Mouse (Mus musculus): ENCODE measurements at regions not wholly inside any gene's neighbourhood (a gene's known extent, or its start where the extent isn't known, plus 50 kb on each side); places are given as distances from the start of the nearest gene placed in this dataset.

DNA sequence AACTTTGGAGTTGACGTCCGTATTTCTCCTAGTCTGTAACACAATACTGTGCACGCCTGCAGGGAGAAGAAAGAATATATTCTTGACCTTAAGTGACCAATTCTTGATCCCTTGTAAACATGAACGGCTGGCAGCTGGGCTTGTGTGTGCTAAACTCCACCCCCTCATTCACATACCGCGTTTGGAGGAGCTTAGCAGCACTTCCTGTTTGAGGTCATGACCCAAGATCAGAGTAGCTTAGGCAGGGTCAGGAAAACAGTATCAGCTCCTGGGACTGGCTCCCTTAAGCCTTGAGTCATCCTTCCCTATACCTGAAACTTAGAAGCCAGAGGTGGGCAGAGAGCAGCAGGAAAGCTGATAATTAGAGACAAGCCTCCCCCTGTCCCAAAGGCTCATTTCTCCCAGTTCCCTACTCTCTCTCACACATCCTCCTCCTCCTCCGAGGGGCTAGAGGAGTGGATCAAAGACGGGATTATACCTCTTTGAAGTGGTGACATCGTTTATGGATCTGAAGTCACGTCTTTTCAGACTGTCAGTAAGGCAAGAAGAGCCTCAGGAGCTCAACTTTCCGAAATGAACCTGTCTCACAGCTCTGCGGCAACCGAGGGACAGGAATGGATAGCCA is 127.3 kb upstream of the Zfand5 start:
- DNase-seq: peak; percentile 56

DNA sequence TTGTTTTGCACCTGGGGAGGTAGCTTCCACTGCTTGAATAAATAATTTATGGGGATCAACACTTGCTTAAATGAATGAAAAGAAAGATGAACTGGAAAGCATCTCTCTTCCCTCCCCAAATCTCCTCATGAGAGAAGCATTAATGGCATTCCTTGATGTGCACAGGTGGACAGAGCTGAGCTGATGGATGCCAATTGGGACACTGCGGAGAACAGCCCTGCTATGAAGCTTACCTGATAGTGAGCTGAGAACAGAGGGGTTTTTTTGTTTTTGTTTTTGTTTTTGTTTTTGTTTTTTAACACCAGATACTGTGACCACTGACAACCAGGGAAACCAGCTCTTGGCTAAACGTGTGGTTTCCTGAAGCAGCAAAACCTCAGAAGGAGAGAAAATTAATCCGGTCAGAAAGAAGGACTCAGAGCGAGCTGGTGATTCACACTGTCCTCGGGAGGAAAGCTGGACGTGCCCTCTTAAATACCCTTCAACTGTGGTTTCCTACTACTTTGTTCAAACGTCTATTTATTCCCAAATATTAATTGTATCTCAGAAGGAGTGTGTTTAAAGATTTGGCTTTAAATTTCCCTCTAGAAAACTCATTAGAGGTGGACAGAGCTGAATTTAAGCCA is 128.0 kb upstream of the Zfand5 start:
- DNase-seq: no peak

DNA sequence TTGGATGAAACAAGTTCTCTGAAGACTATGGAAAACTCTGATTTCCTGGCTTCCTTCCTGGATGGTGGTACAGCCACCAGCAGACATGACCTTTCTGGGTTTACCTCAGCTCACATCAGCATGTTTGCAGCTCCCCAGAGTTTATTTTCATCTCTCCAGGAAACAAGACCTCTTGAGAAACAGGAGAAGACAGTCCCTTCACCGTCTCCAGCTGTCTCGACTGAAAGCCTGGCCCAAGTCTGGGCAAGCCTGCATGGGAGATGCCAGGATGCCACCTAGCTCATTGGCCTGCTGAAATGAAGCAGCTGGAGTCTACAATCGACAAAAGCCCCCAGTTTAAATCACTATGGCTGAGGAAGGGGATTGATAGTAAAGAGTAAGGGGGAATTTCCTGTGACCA is 131.6 kb upstream of the Zfand5 start:
- no peak for DNase-seq

DNA sequence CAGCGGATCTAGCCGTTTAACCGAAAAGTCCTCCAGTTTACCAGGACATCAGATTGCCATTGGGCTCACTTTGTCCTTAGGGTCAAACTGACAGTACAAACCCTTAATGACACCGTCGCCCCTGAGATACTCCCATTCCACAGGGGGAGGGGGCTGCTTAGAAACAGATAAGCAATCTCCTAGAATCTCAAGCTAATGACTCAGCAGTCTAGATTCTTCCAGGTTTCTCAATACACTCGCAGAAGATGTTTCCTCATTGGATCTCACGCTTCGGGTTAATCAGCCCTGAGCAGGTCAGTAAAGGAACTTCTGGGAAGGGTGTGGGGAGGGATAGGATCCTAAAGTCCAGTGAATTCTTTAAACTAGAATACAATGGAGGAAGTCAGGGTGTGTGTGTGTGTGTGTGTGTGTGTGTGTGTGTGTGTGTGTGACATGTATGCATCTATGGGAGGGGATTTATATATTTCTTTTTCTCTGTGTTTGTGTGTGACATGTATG is 133.0 kb upstream of the Zfand5 start:
- no peak for DNase-seq

DNA sequence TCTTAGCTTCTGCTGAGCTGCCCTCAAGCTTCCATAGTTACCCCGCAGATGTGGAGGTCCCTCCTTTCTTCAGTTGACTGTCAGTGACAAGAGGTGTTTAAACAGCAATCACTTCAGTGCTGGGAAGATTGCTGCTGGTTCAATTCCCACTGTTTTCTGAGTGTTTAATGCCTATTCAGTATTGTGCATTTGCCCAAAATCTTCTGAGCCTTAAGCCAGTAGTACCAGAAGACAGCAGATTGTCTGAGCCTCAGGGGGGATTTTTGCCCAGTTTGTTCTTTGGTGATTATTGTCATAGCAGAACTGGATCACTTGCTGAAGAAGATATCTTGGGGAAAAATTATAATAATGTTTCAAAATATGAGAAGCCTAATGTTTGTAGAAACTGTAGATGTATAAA is 135.3 kb upstream of the Zfand5 start:
- no peak for DNase-seq

DNA sequence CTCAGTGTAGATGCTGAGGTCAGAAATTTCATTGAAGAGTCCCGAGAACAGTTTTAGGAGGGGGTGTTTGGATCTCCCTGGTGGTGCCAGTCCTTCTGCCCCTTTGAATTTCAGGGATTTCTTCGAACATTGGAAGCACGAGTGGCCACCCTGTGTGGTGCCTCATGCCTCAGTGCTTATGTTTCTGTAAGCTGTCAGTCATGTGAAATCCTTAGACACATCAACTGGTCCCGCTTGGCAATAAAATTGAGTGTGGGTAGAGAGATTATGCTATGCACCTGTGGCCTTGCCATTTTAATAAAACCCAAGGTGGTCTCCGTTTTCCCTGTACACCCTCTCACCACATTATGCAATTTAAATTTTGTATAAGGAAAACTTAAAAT is 136.1 kb upstream of the Zfand5 start:
- DNase-seq: no peak

DNA sequence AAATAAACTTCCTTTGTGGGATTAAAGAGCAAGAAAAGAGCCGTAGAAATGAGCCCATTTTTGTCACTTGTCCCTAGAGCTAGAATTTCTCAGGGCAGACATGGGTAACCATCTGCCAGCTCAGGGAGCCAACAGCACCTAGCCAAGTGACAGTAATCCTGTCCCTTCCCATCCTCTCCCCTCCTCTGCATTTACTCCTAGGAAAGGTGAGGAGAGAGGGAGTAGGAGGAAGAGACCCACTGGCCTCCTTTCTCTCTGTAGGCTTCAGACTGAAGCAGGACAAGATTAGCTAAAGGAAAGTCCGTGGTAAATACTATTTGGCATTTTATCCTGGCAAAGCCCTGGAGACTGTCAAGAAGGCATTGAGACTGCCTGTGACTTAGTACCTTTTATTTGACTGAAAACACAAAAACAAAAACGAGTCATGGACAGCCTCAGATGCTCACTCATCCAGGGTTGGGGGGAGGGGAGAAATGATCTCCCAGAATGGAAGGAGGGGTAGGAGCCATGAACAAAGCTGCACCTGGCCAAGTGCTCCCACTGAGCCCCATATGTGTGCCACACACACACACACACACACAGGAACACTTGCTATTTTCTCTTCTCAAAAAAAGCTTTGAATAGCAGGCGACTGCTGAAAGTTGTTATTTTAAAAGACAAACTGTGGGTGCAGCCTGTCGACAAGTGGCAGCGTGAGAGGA is 136.6 kb upstream of the Zfand5 start:
- no peak for DNase-seq

DNA sequence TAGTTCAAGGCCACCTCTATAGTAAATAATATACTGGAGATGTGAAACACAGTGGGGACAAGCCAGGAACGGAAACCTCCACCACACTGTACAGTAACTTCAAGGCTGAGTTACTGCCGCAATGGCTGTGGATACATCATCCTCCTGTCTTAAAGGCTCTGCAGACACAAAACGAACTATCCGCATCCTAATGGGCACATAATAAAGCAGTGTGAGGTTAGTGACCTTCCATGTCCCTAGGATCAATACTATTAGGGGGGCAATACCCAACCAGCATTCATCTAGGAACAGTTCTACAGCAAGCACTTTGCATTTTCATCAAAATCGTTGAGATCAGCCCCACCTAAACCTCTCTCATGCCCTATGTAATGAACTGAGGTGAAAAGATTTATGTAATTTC is 142.4 kb upstream of the Zfand5 start:
- DNase-seq: no peak

DNA sequence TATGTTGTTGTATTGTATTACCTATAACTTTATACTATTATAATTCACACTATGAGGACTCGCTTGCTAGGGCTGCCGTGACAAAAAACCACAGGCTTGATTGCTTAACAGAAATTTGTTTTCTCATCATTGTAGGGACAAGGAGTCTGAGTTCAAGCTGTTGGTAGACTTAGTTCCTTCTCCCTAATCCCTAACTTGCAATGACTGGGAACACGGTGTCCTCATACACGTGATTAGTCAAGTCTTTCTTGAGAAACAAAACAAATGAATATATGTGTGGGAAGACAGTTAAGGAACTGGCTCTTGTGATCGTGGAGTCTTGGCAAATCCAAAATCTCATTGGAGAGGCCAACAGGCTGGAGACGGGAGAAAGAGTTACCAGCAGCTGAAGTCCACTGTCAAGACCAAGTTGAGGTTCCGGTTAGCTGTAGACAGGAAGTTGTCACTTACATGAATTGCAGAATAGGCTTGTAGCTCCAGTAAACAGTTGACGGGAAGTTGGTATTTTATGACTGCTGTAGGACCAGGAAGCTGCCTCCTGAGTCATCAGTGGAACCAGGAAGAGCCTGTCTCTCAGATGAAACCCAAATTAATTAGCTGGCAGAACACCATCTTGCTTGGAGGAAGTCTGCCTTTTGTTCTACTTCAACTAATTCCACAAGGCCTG is 144.9 kb upstream of the Zfand5 start:
- DNase-seq: peak; percentile 64

DNA sequence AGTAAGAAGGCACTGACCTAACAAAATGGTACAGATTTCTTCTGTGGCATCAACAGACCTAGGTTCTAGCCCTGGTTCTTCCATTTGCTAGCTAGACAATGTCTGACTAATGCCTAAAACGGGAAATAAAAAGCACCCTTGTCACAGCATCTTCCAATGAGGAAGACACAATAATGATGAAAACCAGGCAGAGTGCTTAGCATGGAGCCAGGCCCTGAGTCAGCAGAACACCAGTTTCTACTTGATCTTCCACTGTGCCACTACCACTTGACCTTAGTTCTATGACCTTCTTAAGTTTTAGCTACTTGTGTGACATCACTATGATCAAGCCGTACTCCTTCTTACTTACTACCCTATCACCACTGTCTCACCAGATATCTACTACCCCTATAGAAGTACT is 145.4 kb upstream of the Zfand5 start:
- no peak for DNase-seq

DNA sequence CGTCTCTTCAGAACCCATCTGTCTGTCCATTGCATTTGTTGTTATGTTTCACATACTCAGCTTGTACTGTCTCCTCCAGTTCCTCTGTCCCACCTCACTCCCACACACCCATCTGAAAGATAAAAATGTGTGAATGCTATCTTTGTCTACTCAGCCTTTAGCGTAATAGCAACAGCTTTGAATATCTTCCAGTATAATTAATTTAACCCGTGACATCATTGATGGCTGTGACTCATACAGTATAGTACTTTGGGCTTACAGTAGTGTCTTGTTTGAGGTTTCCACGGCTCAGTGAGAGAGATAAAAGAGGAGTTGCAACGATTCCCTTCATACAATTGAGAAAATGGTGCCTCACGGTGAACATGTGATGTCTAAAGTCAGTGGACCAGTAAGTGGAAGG is 152.6 kb upstream of the Zfand5 start:
- no peak for DNase-seq

DNA sequence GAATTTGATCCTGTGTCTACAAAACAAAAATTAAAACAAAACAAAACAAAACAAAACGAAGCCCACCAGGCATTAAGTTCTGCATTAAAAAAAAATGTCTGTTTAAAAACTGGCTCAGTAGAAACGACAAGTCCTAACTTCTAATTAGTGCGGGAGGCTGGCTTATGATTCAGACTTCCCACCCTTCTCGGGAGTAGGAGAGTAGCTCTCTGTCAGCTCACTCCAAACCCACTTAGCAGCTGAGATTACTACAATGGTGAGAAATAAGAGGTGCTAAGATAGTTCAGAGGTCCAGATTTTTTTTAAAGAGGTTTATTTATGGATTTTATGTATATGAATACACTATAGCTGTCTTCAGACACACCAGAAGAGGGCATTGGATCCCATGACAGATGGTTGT is 153.3 kb upstream of the Zfand5 start:
- DNase-seq: no peak

DNA sequence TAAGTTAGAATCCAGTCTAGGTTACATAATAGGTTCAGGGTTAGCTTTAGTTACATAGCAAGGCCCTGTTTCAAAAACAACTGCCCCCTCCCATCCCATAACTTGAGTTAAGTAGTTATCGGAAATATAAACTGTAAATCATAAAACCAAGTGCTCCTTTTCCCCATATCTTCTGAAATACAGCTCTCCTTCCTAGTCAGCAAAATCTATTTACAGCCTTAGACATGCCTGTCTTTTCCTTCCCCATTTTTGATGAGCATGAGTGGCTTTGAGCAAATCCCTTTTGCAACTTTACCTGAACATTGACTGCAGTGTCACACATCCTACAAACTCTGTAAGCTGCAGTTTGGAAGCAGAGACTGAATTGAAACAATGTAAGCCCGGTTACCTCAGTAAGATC is 156.4 kb upstream of the Zfand5 start:
- no peak for DNase-seq

DNA sequence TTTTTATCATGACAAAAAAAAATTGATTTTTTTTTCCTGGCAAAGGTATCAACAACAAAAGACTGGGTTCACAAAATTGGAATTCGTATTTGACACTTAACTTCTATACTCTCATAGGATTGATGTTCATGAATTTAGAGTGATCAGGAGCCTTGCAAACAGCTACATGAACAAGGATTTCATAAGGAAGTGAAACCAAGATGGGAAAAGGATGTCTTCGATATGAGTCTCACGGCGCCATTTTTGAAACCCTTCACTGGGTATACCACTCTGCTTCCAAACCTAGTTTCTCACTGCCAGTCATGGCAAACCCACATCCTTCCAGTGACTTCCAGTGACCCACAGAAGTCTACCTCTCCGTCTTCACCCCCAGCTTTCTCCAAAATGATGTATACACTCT is 157.8 kb upstream of the Tmc1 start:
- DNase-seq: no peak

DNA sequence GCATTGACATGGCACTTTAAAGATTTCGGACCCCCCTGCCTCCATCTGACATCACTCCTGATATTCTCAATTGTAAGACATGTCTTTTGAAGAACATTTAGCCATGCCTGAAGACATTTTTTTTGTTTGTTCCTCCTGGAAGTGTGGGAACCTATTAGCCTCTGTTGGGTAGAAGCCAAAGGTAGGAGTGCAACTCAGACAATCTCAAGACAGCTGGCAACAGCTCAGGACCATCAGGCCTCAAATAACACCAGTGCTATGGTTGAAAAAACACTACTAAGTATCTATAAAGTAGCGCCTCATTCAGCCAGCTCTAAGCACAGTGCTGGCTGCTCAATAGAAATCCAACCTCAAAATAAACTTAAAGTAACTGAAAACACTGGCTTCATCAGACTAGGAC is 154.3 kb upstream of the Tmc1 start:
- DNase-seq: peak; percentile 67

DNA sequence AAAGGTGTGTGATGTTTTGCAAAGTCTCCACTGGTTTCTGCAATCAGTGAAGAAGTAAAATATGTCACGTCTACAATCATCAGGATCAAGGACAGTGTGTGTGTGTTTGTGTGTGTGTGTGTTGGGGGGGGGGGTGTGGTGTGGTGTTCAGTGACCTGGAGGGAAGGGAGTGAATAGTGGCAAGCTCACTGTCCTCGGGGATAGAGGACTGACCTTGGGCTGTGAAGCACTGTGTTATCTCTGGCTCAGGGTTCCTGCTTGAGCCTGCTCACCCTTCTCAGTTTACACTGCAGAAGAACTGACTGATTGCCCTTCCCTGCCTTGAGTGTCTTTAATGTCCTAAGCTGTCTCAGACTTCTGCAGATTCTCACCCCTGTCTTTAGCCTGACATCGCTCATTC is 153.7 kb upstream of the Tmc1 start:
- peak; percentile 22 for DNase-seq

DNA sequence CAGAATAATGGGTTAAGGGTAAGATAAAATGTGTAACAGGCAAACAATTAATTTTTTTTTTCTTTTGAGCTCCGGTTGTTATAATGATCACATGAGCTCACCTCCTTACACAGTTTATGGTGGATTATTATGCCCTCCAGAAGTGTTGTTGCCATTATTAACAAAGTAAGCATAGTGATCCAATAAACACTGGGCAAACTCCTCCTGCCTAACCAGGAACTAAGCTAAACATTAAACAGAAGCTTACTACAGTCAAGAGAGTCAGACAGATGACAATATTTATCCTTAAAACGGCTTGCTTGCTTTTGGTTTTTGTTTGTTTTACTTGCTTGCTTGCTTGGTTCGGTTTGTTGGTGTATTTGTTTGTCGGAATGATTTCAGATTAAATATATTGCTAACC is 153.3 kb upstream of the Tmc1 start:
- DNase-seq: peak; percentile 73

DNA sequence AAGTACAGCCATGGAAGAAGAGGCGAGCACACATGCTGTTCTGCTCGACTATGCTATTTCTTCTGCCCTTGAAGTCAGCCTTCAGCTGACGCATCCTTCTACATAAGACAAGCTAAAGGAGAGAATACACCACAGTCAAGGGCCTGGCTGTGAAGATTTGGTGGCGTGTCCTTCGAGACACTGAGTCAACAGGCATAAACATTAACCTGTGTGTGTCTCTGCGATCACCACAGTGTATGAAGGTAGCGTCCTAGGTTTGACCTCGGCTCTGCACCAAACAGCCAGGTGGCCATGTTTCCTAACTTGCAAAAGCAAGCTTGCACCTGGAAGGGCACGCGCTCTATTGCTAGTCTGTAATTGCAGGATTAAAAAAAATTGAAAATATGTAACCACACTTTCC is 152.8 kb upstream of the Tmc1 start:
- DNase-seq: peak; percentile 47

DNA sequence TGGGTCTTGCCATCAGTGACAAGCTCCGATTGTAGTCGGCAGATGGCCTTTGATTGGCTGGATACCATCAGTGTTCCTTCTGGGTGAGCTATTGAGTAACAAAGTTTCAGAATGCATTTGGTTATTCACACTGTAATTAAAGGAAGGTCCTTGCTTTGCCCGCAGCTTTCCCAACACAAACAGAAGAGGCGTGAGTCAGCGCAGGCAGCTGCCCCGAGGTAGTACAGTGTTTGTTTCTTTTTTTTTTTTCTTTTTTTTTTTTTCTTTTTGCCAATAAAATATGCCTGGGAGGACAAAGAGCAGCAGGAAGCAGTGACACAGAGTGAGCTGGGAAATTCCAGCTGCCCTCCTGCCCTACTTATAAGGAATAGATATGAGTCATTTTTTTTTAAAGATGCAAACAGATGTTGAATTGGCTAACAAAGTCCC is 152.3 kb upstream of the Tmc1 start:
- DNase-seq: peak; percentile 75

DNA sequence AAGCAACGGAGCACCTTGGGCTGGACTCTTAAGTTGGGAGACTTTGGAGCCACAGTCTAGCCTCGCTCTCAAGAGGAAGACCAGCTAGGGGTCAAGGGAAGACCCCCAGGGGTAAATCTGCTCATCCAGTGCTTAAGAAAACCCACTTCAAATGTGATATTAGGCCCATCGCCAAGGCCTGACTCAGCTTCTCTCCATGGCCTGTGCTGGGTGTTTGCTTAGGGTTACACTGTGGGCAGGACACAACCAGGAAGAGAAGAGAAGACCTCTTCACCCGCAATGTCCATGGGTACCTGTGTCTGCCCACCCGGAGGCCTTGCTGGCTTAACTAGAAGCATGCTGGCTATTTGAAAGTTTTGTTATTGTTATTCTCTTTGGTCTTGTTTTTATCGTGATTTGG is 151.0 kb upstream of the Tmc1 start:
- peak; percentile 5 for DNase-seq

DNA sequence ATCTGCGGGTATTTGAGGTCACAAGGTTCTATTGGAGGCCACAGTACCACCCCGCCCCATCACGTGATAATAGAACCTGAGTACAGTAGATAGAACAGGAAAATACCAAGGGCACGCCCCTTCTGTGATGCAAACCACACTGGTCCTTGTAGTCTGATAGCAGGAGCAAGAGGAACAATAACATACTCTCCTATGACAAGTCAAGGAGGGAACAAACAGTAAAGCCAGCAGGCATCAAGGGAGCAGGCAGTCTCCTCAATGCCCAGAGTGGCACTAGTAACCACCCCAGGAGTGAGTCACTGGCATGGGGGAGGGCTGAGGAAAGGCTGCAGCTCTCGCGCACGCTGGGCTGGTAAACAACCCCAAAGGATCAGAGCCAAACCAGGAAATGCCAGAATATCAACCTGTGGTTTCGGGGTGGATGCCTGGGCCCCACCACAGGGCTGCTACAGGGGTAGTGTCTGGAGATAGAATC is 150.5 kb upstream of the Tmc1 start:
- DNase-seq: peak; percentile 7

DNA sequence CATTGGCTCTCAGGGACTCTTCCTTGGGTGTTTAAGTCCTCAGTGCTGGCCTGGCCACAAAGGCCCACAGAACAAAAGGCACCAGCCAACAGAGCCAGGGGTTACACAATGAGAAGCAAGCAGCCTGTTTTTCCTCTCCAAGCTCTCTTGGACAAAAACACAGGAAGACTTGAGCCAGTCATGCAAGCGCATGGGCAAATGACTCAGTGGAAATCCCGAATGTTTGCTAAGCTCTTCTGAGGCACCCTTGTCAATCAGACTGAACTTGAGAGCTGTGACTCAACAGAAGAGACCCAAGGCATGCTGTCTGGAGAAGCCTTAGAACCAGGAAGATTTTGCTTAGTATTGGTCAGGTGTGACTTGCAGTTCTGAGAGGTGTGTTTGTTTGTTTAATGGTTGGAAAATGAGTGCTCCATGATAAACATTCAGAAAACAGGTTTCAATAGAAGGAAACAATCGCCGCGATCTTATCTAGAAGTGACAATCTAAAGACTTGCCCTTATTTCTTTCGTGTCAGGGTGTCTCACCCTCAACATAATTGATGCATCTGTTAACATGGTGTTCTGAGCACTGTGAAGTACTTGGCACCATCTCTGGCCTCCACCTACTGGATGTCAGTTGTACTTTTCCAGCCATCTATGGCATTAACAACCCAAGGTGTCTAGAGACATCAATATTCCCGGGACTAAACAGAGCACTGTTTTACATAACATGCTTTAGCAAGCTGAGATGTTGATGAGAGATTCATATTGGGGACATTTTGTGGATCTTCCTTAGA is 124.0 kb upstream of the Tmc1 start:
- DNase-seq: no peak

DNA sequence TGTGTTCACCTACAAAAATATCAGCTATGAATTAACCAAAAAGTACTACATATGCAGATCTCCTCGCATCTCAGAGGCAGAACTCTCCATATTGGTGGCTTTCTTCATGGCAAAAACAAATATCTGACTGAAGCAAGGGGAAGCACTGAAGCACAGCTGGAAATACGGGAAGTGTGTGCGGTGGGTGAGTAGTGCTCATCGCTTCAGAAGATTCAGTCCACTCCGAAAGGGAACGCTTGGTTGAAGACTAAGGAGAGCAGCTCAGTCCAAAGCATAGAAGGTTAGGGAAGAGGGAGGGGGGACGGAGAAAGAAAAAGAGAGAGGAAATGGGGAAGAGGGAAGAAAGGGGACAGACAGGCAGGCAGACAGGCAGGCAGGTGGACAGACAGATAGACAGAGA is 114.4 kb upstream of the Tmc1 start:
- no peak for DNase-seq
